17 mouse cellular contexts compared by ENCODE assay signal in the genomic region with DNA sequence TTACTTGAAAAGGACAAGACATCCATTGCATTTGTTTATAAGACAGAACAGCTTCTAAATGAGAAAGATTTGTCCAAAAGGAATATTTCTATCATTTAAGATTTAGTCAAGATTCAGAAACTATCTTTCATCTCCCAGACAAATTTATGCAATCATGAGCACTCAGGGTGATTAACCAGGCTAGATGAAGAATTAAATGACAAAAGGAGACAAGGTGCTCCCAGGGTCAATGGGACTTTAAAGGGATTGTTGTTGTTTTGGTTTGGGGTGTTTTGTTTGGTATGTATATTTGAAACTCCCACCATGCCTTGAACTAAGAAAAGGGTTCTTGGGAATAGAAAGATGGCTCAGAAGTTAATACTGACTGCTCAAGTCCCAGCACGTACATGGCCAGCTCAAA.
DNase-seq lines count a peak whose midpoint lies in the region; ATAC-seq lines count a peak whose summit lies in the region.
"Had no signal": no experiment of that assay in that cellular context is flagged by ENCODE, and none has a peak within 500 bp of the region (broad histone marks: within the 10 kb centered on the region; RNA-seq: fewer than 3 reads in every experiment).

No protein-coding gene starts in this region.

- H3K9me3 ChIP-seq in hindbrain, embryonic 10.5 days: no peaks in the 10 kb centered on the region
- no peaks in the 10 kb centered on the region for H3K9me3 ChIP-seq in hindbrain, embryonic 12.5 days (replicated peaks)
- no peaks in the 10 kb centered on the region for H3K9me3 ChIP-seq in neural tube, embryonic 13.5 days
- no peaks in the 10 kb centered on the region for H3K9me3 ChIP-seq in midbrain, embryonic 11.5 days (ENCODE audit: control insufficient read depth, low read length)
- H3K9me3 ChIP-seq: embryonic facial prominence, embryonic 12.5 days; limb, embryonic 12.5 days had no signal

- WGBS in hindbrain, embryonic 10.5 days: 44% methylated on average over 1 of the region's 1 CpGs
- WGBS in hindbrain, embryonic 12.5 days: 36% methylated on average over 1 of the region's 1 CpGs
- WGBS in neural tube, embryonic 13.5 days: 55% methylated on average over 1 of the region's 1 CpGs
- WGBS in midbrain, embryonic 11.5 days: 35% methylated on average over 1 of the region's 1 CpGs

- no peaks in the 10 kb centered on the region for H3K36me3 ChIP-seq in hindbrain, embryonic 10.5 days
- H3K36me3 ChIP-seq in hindbrain, embryonic 12.5 days: no peaks in the 10 kb centered on the region
- H3K36me3 ChIP-seq in neural tube, embryonic 13.5 days: no peaks in the 10 kb centered on the region
- no peaks in the 10 kb centered on the region for H3K36me3 ChIP-seq in midbrain, embryonic 11.5 days (ENCODE audit: control insufficient read depth, insufficient read depth, low read length)
- H3K36me3 ChIP-seq: embryonic facial prominence, embryonic 12.5 days; limb, embryonic 12.5 days had no signal

- H3K9ac ChIP-seq in hindbrain, embryonic 12.5 days: no peak overlapping the region
- H3K9ac ChIP-seq in neural tube, embryonic 13.5 days: no peak overlapping the region
- no peak overlapping the region for H3K9ac ChIP-seq in midbrain, embryonic 11.5 days (ENCODE audit: low read length)
- H3K9ac ChIP-seq: embryonic facial prominence, embryonic 12.5 days; limb, embryonic 12.5 days; liver, embryonic 14.5 days had no signal

- no peak for ATAC-seq in hindbrain, embryonic 12.5 days (ENCODE audit: low FRiP score)
- ATAC-seq in neural tube, embryonic 13.5 days (ENCODE audit: low read depth): no peak
- peak; percentile 17 for ATAC-seq in midbrain, embryonic 11.5 days (ENCODE audit: low FRiP score)
- ATAC-seq: activated CD4-positive, CD25-positive, alpha-beta regulatory T cell, adult 4 months had no signal

- H3K27ac ChIP-seq in hindbrain, embryonic 10.5 days: 0 out of 2 replicates have a peak overlapping the region, but pooled peaks have one; percentile 40
- H3K27ac ChIP-seq in hindbrain, embryonic 12.5 days: no peak overlapping the region
- peak overlapping the region; percentile 52 for H3K27ac ChIP-seq in neural tube, embryonic 13.5 days (replicated peaks)
- peak overlapping the region; percentile 25; the same call in 1 of the 2 replicates for H3K27ac ChIP-seq in midbrain, embryonic 11.5 days (ENCODE audit: low read depth, low read length)
- H3K27ac ChIP-seq: embryonic facial prominence, embryonic 12.5 days; limb, embryonic 12.5 days; liver, embryonic 14.5 days had no signal

- peaks cover 23% of the 10 kb centered on the region for H3K4me1 ChIP-seq in hindbrain, embryonic 10.5 days (replicated peaks)
- H3K4me1 ChIP-seq in hindbrain, embryonic 12.5 days: peaks cover 7% of the 10 kb centered on the region; the same call in 1 of the 2 replicates
- H3K4me1 ChIP-seq in neural tube, embryonic 13.5 days (replicated peaks): peaks cover 32% of the 10 kb centered on the region
- peaks cover 18% of the 10 kb centered on the region for H3K4me1 ChIP-seq in midbrain, embryonic 11.5 days (ENCODE audit: control insufficient read depth, insufficient read depth, low read length)

- H3K4me2 ChIP-seq in hindbrain, embryonic 12.5 days (replicated peaks): no peak overlapping the region
- no peak overlapping the region for H3K4me2 ChIP-seq in neural tube, embryonic 13.5 days
- H3K4me2 ChIP-seq in midbrain, embryonic 11.5 days: no peak overlapping the region
- H3K4me2 ChIP-seq: embryonic facial prominence, embryonic 12.5 days; heart, embryonic 11.5 days; limb, embryonic 12.5 days had no signal

- DNase-seq in hindbrain, embryonic 10.5 days (ENCODE audit: low spot score): no peak
- no peak for DNase-seq in neural tube, embryonic 10.5 days (ENCODE audit: extremely low spot score, low spot score)
- no peak for DNase-seq in midbrain, embryonic 11.5 days (ENCODE audit: low spot score, missing footprints)
- DNase-seq in right cerebral cortex, postnatal 36 days (ENCODE audit: low spot score in 2 of 2): no peak
- DNase-seq in urinary bladder, postnatal 14 days (ENCODE audit: low spot score): no peak
- no peak for DNase-seq in urinary bladder, postnatal 25 days (ENCODE audit: low spot score)
- DNase-seq: adrenal gland, postnatal 25 days; cerebellum, adult 8-10 months; heart, postnatal 14 days; thymus, postnatal 36 days had no signal

- no peaks in the 10 kb centered on the region for H3K27me3 ChIP-seq in hindbrain, embryonic 10.5 days (ENCODE audit: insufficient read depth, poor library complexity, severe bottlenecking)
- no peaks in the 10 kb centered on the region for H3K27me3 ChIP-seq in hindbrain, embryonic 12.5 days
- no peaks in the 10 kb centered on the region for H3K27me3 ChIP-seq in neural tube, embryonic 13.5 days
- H3K27me3 ChIP-seq in midbrain, embryonic 11.5 days (ENCODE audit: control insufficient read depth, insufficient read depth, low read length): no peaks in the 10 kb centered on the region
- H3K27me3 ChIP-seq: embryonic facial prominence, embryonic 12.5 days; limb, embryonic 12.5 days had no signal

- H3K4me3 ChIP-seq in hindbrain, embryonic 10.5 days: no peak overlapping the region
- no peak overlapping the region for H3K4me3 ChIP-seq in hindbrain, embryonic 12.5 days
- H3K4me3 ChIP-seq in neural tube, embryonic 13.5 days: no peak overlapping the region
- no peak overlapping the region for H3K4me3 ChIP-seq in midbrain, embryonic 11.5 days (ENCODE audit: low read depth, low read length)
- H3K4me3 ChIP-seq: embryonic facial prominence, embryonic 12.5 days; limb, embryonic 12.5 days had no signal
